Mouse (Mus musculus): ENCODE results near the gene Fgf23.

Gene Fgf23

DNA sequence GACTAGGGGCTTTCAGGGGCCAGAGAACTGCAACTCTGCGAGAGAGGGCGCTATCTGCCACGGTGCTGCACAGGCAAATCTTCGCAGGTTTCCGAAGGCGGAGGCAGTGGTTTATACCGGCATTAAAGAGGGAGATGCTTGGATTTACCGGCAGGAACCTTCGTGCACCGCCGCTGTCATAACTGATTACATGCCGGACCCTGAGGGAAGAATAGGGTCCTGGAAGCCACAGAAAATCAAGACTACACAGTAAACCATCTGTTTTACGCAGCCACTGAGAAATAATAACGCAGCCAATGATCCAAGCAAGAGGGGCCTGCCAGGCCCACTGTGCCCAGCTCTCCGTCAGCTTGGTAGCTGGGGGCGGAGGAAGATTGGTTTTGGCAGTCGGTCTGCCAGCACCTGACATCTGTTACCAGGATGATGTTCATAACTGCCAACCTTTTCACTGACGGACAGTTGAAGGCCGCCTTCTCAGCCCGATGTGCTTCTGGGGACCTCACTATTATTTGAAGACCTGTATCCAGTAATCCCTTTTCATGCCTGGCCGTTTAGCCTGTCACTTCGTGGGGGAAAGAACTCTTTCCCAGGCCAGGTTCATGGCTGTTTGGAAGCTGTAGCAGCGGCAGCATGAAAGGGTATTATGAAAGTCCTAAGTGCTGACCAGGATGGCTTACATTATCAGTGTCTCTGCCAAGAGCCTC is 42.2 kb downstream of the Fgf23 start:
- DNase-seq (ENCODE audit: extremely low spot score, low spot score) = no peak

DNA sequence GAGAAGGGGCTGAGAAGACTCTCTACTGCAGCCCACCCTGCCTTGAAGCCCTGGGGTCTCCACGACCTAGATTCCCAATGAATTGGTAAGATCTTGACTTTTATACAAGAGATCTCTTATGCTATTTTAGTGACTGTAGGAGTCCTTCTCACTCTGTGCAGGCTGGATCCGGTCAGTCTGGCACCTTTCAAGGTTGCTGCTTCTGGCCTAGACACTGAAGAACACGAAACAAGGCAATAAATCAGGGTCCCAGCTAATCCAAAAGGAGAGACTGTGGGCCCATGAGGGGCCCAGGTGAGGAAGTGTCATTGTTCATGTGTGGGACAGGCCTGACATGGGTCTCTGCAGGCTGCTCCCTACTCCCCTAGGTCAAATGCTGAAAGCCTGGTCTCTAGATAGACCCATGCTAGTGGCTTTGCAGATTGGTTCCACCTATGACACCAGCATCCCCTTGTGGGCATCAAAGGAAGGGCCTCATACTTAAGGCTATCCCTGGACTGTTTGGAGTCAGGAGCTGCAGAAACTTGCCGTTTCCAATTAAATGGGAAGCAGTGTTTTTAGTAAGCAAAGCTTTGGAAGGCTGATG is 49.6 kb downstream of the Fgf23 start:
- no peak for DNase-seq (ENCODE audit: extremely low spot score, low spot score)

DNA sequence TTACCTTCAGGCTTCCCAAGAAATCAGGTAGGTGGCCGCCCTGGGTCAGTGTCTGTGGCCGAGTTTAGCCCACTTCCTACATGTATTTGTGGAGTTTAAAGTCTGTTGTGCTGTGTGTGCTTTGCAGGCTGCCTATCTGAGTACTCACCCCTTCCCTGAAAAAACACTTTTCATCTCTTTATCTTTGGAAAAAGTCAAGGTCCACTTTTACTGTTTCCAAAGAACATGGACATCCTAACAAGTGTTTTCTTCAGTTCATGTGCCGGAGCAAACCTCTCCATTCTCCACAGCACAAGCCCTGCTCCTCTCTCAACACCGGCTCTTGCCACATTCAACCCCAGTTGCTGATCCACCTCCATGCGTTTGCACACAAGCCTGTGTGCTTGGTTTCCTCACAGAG is 50.3 kb downstream of the Fgf23 start:
- no peak for DNase-seq (ENCODE audit: extremely low spot score, low spot score)

DNA sequence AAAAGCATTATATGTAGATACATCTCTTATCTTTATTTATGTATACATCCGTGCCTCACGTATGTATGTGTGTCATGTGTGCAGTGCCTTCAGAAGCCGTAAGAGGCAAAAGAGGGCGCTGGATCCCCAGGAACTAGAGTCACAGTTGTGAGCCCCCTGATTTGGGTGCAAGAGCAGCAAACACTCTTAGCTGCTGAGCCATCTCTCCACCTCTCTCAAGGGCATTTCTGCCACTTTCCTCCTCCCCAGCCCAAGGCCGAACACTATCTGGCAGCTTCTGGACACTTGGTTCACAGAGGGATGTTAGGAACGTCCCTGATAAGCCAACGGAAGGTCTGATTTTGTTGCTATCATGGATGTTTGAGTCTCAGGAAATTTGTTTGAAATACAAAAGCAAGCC is 50.8 kb downstream of the Fgf23 start:
- no peak for DNase-seq (ENCODE audit: extremely low spot score, low spot score)

DNA sequence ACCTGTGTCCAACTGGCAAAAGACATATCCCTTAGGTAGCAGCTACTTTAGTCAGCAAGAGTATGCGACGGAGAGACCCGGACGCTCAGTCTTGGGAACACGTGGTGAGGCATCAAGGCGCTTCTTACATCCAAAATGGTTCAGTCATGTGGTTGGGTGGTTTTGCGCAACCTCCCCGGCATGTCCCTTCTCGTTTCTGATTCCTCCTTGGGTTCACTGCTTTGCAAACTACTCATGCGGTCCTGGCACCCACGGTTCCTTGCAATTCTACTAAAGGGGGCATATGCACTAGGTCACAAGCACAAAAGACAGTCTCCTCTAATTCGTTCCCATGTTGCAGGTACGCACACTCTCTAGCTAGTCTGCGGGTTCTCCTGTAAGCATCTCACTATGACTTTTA is 57.0 kb downstream of the Fgf23 start:
- no peak for DNase-seq (ENCODE audit: extremely low spot score, low spot score)

DNA sequence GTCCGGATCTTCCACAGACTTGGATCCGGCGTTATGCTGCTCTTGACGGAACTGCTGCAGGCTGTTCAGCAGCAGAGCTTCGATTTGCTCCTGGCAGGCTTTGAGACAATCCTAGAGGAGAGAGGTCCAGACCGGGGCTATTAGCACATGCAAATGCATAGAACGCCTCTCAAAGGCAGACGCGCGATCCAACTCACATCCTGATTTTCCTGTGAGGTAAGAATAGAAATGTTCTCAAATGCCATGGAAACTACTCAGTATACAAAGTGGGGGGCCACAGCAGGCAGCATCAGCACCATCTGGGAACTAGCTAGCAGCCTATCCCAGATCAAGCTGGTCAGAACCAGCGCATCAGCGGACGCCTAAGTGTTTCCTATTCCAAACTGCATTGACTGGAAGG is 57.7 kb downstream of the Fgf23 start:
- DNase-seq (ENCODE audit: extremely low spot score, low spot score) = no peak
